Mouse (Mus musculus): ENCODE results near the gene Zc3h10.
A peak's percentile ranks its signal among the peaks of the same experiment; 100 is the strongest.

Gene Zc3h10

GRCm38 (mm10) chr10:128495270-128495669, 52.3 kb downstream of the Zc3h10 start:
- no peak for DNase-seq

- no peak for DNase-seq
These were observed 52.8 kb downstream of the Zc3h10 start for GRCm38 (mm10) chr10:128494667-128495245.

- DNase-seq, result peak; percentile 98
These were observed 53.6 kb downstream of the Zc3h10 start, which contains the start of gene Myl6 for GRCm38 (mm10) chr10:128493695-128494666. TSS of gene Myl6 (minus strand) at chr10:128494145.

GRCm38 (mm10) chr10:128493319-128493694, 54.3 kb downstream of the Zc3h10 start:
- no peak for DNase-seq

GRCm38 (mm10) chr10:128492633-128493311, 54.8 kb downstream of the Zc3h10 start:
- DNase-seq, result peak; percentile 55

GRCm38 (mm10) chr10:128492051-128492450, 55.5 kb downstream of the Zc3h10 start:
- peak; percentile 23 for DNase-seq

Data from cerebellum, adult 8-10 months (tissue).